Mouse (Mus musculus) embryo, embryonic 10.5 days (tissue): ENCODE data around the gene Mycbp.

Source experiments
- DNase-seq: peaks from one replicate; pipeline ENCODE4 v3.0.0-alpha.2; 2015; ENCODE audit warnings: low spot score

Mycbp gene

GRCm38 (mm10) chr4:123904333-123905125, at the start of gene Mycbp:
TSS of gene Mycbp (plus strand) at chr4:123904832.
- peak; percentile 99 for DNase-seq

DNA sequence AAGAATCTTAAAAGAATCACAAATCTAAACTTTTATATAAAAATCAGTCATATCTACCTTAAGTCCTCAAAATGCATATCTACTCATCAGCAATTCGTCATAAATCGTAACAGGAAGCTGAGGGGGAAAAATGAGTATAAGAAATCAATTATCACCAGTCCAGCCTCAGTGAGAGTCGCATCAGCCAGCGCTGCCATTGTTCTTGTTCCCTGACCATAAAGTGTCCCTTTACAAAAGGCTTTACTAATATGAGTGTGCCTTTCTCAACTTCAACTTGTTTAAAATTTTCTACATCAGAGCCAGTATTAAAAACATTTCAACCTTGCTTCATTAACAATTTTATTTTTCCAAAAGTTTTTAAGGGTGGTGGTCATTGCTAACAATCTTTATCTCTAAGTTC, 47.7 kb upstream of the Mycbp start:
- no peak for DNase-seq

DNA sequence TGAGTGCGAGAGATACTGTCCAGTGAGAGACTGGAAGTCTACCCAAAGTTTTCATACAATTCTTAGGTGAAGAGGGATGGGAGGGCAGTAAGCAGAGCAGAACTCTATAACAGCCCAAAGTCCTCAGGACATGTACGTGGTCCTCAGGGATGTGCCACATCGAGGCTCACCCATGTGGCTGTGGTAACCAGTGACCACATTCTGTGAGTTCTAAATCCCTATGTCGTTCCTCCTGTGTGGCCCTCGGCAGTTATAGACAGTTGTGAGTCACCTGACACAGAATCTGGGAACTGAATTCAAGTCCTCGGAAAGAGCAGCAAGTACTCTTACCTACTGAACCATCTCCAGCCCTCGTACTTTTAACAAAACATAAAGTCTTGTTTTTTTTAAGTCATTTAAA, 46.5 kb upstream of the Mycbp start:
- no peak for DNase-seq

DNA sequence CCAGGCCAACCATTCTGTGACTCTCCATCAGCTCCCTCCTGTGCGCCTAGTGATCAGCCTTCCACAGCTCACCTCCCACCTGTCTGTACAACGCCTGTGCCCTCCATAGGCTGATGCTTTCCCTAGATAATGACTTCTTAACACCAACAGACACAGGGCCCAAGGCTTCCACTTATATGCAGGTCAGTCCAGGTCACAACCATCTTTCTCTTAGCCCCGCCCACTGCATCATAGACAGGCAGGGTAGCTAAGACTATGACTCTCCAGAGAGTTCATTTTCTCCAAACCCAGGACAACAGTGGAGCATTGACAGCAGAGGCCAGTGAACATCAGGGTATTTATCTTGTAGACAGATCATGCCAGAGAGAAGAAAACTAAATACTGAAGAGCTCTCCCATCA, 45.3 kb upstream of the Mycbp start, which contains the start of gene 4933427I04Rik:
TSS of gene 4933427I04Rik (plus strand) at position 301 of the 400 bp plus-strand sequence.
- no peak for DNase-seq

GRCm38 (mm10) chr4:123859803-123860202, 44.8 kb upstream of the Mycbp start:
- no peak for DNase-seq

DNA sequence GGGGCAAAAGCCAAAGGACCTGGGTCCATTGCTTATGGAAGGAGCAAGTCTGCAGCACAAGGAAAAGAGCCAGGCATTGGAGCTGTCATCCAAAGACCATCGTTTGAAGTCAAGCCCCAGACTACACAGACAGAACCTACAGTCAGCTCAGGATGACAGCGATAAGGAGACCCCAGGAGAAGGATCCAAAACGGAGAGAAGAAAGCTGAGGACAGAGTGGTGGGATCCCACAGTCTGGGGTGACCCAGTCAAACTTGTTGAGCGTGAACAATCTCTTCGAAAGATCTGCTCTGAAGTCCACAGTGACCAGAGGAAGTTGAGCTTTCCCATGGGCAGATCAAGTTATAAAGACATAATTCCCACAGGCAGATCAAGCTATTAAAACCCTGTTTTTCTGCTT, 44.0 kb upstream of the Mycbp start:
- no peak for DNase-seq

DNA sequence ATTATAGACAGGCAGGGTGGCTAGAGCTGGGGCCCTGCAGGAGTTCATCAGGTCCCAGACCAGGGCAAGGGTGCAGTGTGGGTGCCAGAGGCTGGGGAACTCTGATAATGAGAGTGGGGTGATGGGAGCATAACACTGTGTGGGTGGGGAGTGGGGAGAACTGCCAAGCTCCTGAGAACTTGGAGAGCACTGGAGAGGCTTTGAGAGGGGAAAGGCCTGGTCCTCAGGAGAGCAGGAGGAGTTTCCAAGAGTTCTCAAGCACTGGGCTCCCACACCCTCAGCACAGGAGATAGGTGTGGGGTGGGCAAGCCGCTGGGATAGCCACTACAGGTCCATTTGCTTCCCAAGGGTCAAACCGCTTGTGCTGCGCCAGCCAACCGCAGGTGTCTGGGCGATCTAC, 10.9 kb upstream of the Mycbp start:
- no peak for DNase-seq

- no peak for DNase-seq
These were observed 10.3 kb upstream of the Mycbp start for GRCm38 (mm10) chr4:123894295-123894694.

DNA sequence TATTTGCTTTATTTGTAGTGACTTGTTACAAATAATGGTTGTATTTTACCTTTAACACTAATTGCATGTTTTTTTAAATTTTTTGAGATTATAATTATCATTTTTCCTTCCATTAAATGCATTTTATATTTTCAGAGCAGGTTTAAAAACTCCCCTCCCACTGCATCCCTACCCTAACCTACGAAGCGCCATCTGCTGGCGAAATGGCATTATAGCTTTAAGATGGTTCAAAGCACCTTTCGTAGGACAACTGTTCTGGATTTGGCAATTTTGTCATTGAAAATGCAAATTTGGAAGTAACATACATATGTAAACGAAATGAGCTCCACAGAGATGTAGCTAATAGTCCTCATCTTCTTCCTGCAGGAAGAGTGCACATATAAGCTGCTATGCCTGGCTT, 5.9 kb upstream of the Mycbp start:
- DNase-seq, result peak; percentile 78

GRCm38 (mm10) chr4:123903432-123903831, 1.2 kb upstream of the Mycbp start:
- no peak for DNase-seq

- peak; percentile 55 for DNase-seq
These were observed 565 bp downstream of the Mycbp start for GRCm38 (mm10) chr4:123905126-123905668.

GRCm38 (mm10) chr4:123911503-123911902, 6.9 kb downstream of the Mycbp start:
- no peak for DNase-seq

DNA sequence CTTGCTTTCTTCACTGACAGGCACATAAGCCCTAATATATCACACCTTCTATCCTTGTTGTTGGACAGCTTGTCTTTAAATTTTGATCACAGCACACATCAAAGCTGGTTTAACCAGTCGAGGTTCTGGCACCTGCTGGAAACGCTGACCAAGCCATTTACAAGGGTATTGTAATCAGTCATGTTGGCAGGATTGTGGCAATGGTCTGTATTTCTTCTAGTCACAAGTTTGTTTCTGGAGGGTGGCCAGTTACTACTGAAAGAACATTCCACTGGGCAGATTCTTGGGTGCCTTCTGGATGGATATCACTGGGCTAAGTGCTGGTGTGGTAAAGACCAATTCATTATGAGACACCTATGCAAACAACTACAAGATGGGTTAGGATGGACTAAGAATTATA, 7.8 kb downstream of the Mycbp start:
- no peak for DNase-seq

DNA sequence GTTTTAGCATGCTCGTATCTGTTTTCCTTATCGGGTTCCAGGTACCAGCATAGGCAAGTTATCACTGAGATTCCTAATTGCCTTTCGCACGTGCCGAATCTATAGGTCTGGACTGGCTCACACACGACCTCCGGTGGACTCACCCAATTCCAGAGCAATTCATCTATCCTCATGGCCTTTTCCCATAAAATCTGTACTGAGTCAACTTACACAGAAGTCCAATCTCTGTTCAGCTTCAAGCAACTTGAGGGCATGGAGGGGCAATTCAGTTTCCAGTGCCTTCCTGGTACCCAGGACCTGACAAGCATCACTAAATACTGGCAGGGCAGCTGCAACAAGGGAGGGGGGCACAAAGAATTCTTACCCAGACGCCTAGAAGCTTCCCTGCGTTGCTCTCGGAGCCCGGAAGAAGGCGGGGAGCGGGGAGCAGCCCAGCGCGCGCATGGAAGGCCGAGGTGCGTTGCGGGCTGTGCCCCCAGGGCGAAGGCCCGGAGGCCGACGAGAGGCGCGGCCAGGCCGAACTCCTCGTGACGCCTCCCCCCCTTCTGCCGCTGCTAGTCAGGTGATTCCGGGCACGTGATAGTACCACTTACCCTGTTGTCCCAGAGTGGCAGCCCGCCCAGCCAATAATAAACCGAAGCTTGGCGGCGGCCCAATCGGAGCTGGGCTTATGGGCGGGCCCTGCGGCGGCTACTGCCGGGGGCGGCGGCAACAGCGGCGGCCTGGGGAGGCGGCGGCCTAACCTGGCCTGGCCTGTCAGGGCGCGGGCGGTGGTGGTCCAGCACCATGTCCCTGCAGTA, 12.3 kb downstream of the Mycbp start, which contains the start of gene Rragc:
TSS of gene Rragc (plus strand) at position 699 of the 800 bp plus-strand sequence.
- DNase-seq, result peak; percentile 99

DNA sequence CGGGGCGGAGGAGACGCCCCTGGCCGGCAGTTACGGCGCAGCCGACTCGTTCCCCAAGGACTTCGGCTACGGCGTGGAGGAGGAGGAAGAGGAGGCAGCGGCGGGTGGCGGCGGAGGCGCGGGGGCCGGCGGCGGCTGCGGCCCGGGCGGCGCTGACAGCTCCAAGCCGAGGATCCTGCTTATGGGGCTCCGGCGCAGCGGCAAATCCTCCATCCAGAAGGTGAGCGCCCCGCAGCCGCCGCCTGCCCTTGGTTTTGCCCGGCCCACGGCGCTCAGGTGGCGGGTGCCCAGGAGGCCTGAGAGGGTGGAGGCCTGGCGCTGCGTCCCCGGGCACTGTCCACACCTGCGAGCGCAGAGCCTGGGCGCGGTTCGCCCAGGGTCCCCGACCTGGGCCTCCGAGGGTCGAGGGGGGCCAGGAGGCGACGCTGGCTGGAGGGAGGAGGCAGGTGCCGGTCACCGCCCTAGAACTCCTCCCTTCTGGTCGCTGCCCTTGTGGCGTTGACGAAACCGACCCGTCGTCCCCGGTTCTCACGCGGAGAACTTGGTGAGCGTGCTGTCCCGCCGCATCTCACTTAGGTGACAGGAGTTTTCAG, 13.0 kb downstream of the Mycbp start, which contains the start of gene 4930535I16Rik:
TSS of gene 4930535I16Rik (minus strand) at position 475 of the 593 bp plus-strand sequence.
- DNase-seq, result peak; percentile 48

DNA sequence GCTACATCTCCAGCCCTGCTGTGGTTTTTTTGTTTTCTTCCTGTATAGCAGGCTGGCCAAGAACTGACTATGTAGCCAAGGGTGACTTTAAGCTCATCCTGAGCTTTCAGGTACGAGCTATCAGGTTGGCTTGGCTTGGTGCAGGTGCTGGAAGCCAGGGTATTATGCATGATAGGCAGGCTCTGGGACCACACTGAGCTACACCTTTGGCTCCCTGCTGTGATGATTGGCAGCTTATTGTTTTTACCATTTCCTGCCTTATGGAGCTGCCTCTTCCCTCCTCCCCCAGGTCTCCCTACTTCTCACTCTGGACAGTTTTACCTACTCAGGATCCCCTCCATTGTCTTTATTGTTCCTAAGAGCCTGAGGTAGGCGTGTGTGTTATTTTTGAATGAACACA, 14.2 kb downstream of the Mycbp start:
- no peak for DNase-seq

GRCm38 (mm10) chr4:123921055-123921565, 16.5 kb downstream of the Mycbp start:
- no peak for DNase-seq

GRCm38 (mm10) chr4:123927961-123928360, 23.3 kb downstream of the Mycbp start:
- DNase-seq, result no peak

GRCm38 (mm10) chr4:123929994-123930393, 25.4 kb downstream of the Mycbp start:
- no peak for DNase-seq

- DNase-seq, result no peak
These were observed 29.7 kb downstream of the Mycbp start for GRCm38 (mm10) chr4:123934306-123934705.

DNA sequence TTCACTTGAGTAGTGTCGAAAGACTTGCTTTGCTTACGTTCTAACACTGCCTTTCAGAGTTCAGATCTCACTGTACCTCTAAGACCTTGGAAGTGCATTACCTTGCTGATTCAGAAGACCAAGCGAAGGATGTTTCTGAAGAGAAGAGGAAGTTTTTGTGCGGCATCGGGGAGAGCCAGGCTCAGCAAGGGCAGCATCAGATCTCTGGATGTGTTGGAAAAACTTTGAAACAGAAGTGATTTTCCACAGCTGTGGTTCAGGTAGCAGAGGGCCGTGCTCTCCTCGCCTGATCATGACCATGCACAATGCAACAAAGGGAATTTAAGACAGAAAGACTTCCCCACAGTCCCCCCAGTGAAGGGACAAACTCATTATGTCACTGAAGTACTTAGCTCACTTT, 31.4 kb downstream of the Mycbp start:
- DNase-seq, result no peak

GRCm38 (mm10) chr4:123939838-123940237, 35.2 kb downstream of the Mycbp start:
- peak; percentile 90 for DNase-seq
